ENCODE assay signal across 8 mouse cellular contexts in genomic region chr11:96311520-96312417, GRCm38 (mm10). TPM values are rescaled to one million over a fixed set of nuclear protein-coding genes. Genes with fewer than 3 reads are reported as not detected.
DNase-seq lines count a peak whose midpoint lies in the region; ATAC-seq and TF ChIP-seq lines count a peak whose summit lies in the region.
"Had no signal": no experiment of that assay in that cellular context is flagged by ENCODE, and none has a peak within 500 bp of the region (broad histone marks: within the 10 kb centered on the region; RNA-seq: fewer than 3 reads in every experiment).

No protein-coding gene starts in this region.

- H3K79me2 ChIP-seq in CH12.LX (replicated peaks; ENCODE audit: control insufficient read depth, extremely low read depth, insufficient read depth, poor library complexity, severe bottlenecking) = no peaks in the 10 kb centered on the region

- H3K9me3 ChIP-seq in CH12.LX (replicated peaks; ENCODE audit: low read length) = no peaks in the 10 kb centered on the region
- no peaks in the 10 kb centered on the region for H3K9me3 ChIP-seq in forebrain, postnatal 0 days (ENCODE audit: low read length)
- no peaks in the 10 kb centered on the region for H3K9me3 ChIP-seq in liver, embryonic 14.5 days (ENCODE audit: control insufficient read depth, low read length)
- H3K9me3 ChIP-seq: midbrain, embryonic 12.5 days had no signal

- H3K4me3 ChIP-seq in CH12.LX (replicated peaks in 1 of 3; ENCODE audit: low read depth in 2 of 3, low read length in 2 of 3, poor library complexity in 1 of 3) = peak overlapping the region; percentile 22 to 46 (median 45)
- no peak overlapping the region for H3K4me3 ChIP-seq in forebrain, postnatal 0 days (ENCODE audit: low read depth, low read length)
- H3K4me3 ChIP-seq in liver, embryonic 14.5 days (ENCODE audit: insufficient read depth in 1 of 2, low read depth in 2 of 2, low read length in 2 of 2) = peak overlapping the region in 1 of 2 experiments; percentile 26; a peak in 3 of 4 replicates
- H3K4me3 ChIP-seq: midbrain, embryonic 12.5 days had no signal

- peak in 1 of 2 experiments; percentile 97; a peak in 2 of 4 replicates for TF ChIP-seq CTCF in CH12.LX (conservative IDR thresholded peaks at IDR 0.05 in 1 of 2, IDR thresholded peaks at IDR 0.05 in 1 of 2; ENCODE audit: low read depth in 2 of 2, low read length in 2 of 2)
- TF ChIP-seq CTCF in forebrain, postnatal 0 days (IDR thresholded peaks at IDR 0.05; ENCODE audit: low read depth) = peak; percentile 74
- peak; percentile 66 for TF ChIP-seq CTCF in liver, embryonic 14.5 days (IDR thresholded peaks at IDR 0.05; ENCODE audit: low read depth)

- peaks cover 0 to 21% of the 10 kb centered on the region in 2 experiments; a peak in 2 of 4 replicates for H3K4me1 ChIP-seq in CH12.LX (ENCODE audit: control insufficient read depth in 1 of 2, insufficient read depth in 2 of 2)
- no peaks in the 10 kb centered on the region for H3K4me1 ChIP-seq in forebrain, postnatal 0 days (ENCODE audit: insufficient read depth)
- no peaks in the 10 kb centered on the region for H3K4me1 ChIP-seq in liver, embryonic 14.5 days (replicated peaks; ENCODE audit: control insufficient read depth in 2 of 2, insufficient read depth in 2 of 2, low read length in 1 of 2)

- in situ Hi-C loops in CH12.LX (cut with MboI; ENCODE audit: low pct_ligation_motif_present, low pct_unique_long_range_greater_than_20kb, low sequenced_read_pairs) = loop anchor here (25.0 kb wide), 1 partner anchor 226 kb away; no protein-coding TSS in a partner anchor

- peak overlapping the region; percentile 21 for H3K9ac ChIP-seq in CH12.LX (ENCODE audit: insufficient read depth, low read depth)
- H3K9ac ChIP-seq in forebrain, postnatal 0 days = no peak overlapping the region
- no peak overlapping the region for H3K9ac ChIP-seq in liver, embryonic 14.5 days (replicated peaks)
- H3K9ac ChIP-seq: midbrain, embryonic 12.5 days had no signal

- no peaks in the 10 kb centered on the region for H3K36me3 ChIP-seq in CH12.LX (replicated peaks in 1 of 2; ENCODE audit: control insufficient read depth in 1 of 2, insufficient read depth in 1 of 2, low read length in 1 of 2)
- no peaks in the 10 kb centered on the region for H3K36me3 ChIP-seq in forebrain, postnatal 0 days (ENCODE audit: insufficient read depth)
- H3K36me3 ChIP-seq in liver, embryonic 14.5 days (replicated peaks; ENCODE audit: control insufficient read depth, insufficient read depth, low read depth) = no peaks in the 10 kb centered on the region
- H3K36me3 ChIP-seq: midbrain, embryonic 12.5 days had no signal

- H3K27me3 ChIP-seq in CH12.LX (replicated peaks) = peaks cover 77% of the 10 kb centered on the region
- peaks cover 100% of the 10 kb centered on the region for H3K27me3 ChIP-seq in forebrain, postnatal 0 days (ENCODE audit: insufficient read depth, low read length)
- peaks cover 95% of the 10 kb centered on the region for H3K27me3 ChIP-seq in liver, embryonic 14.5 days (ENCODE audit: control insufficient read depth, insufficient read depth, low read length)

- H3K4me2 ChIP-seq in CH12.LX (ENCODE audit: insufficient read depth, low read depth, poor library complexity, severe bottlenecking) = peak overlapping the region; percentile 99
- no peak overlapping the region for H3K4me2 ChIP-seq in forebrain, postnatal 0 days (ENCODE audit: low read depth)
- H3K4me2 ChIP-seq in liver, embryonic 14.5 days (ENCODE audit: low read depth) = peak overlapping the region; percentile 37
- H3K4me2 ChIP-seq: midbrain, embryonic 12.5 days had no signal

- DNase-seq in CH12.LX (ENCODE audit: extremely low read depth) = peak; percentile 73
- DNase-seq in WW6 (ENCODE audit: low read depth, low spot score) = peak; percentile 81
- DNase-seq in forebrain, postnatal 0 days = peak; percentile 65
- peak; percentile 82 for DNase-seq in induced T-regulatory cell, adult 2 months (ENCODE audit: low read depth)
- peak in 1 of 3 experiments; percentile 16 for DNase-seq in liver, embryonic 14.5 days (ENCODE audit: low read depth in 3 of 3, low spot score in 3 of 3)
- DNase-seq in neural tube, embryonic 10.5 days (ENCODE audit: extremely low spot score, low spot score) = peak; percentile 67
- no peak for DNase-seq in cerebellum, adult 11 months

- peak; percentile 79; the same call in 1 of the 2 replicates for TF ChIP-seq EP300 in CH12.LX (IDR thresholded peaks at IDR 0.05; ENCODE audit: low read length)
- TF ChIP-seq EP300 in liver, embryonic 14.5 days (IDR thresholded peaks at IDR 0.05; ENCODE audit: low read depth) = no peak

- TF ChIP-seq RAD21 in CH12.LX (IDR thresholded peaks at IDR 0.05; ENCODE audit: low read depth, low read length) = peak; percentile 97

- dilution Hi-C loops in CH12.LX (cut with MboI; ENCODE audit: extremely low pct_ligation_motif_present, extremely low pct_unique_long_range_greater_than_20kb, low sequenced_read_pairs) = no loop called here

- whole genome bisulfite sequencing in forebrain, postnatal 0 days = 2% methylated on average over 31 of the region's 31 CpGs
- WGBS in liver, embryonic 14.5 days (ENCODE audit: insufficient replicate concordance) = 3% methylated on average over 31 of the region's 31 CpGs

- H3K27ac ChIP-seq in CH12.LX (ENCODE audit: insufficient read depth, low read depth) = no peak overlapping the region
- no peak overlapping the region for H3K27ac ChIP-seq in forebrain, postnatal 0 days (ENCODE audit: low read depth, low read length)
- no peak overlapping the region for H3K27ac ChIP-seq in liver, embryonic 14.5 days
- H3K27ac ChIP-seq: midbrain, embryonic 12.5 days had no signal

- TF ChIP-seq POLR2A in CH12.LX (IDR thresholded peaks at IDR 0.05; ENCODE audit: low read depth, low read length) = no peak

- ATAC-seq in forebrain, postnatal 0 days = peak; percentile 69; the same call in 1 of the 2 replicates
- no peak for ATAC-seq in liver, embryonic 14.5 days (ENCODE audit: insufficient read depth)

TF ChIP-seq in CH12.LX, 34 proteins besides CTCF, POLR2A, EP300 and RAD21 (continues in another document):
- TF ChIP-seq ZC3H11A (IDR thresholded peaks at IDR 0.05; ENCODE audit: low read depth, low read length) = peak; percentile 68
- no peak for TF ChIP-seq ZKSCAN1 (IDR thresholded peaks at IDR 0.05; ENCODE audit: borderline replicate concordance, low read depth, low read length)
- no peak for TF ChIP-seq MAFK (IDR thresholded peaks at IDR 0.05; ENCODE audit: insufficient replicate concordance, low read length)
- TF ChIP-seq MYC (IDR thresholded peaks at IDR 0.05; ENCODE audit: low read depth, low read length) = no peak
- TF ChIP-seq TBP (conservative IDR thresholded peaks at IDR 0.05; ENCODE audit: low read depth, low read length) = 0 out of 2 replicates have a peak, but pooled peaks have one; percentile 53
- no peak for TF ChIP-seq ZNF384 (IDR thresholded peaks at IDR 0.05; ENCODE audit: low read depth, low read length)
- no peak for TF ChIP-seq USF1 (IDR thresholded peaks at IDR 0.05; ENCODE audit: low read depth, low read length)
- TF ChIP-seq CHD2 (IDR thresholded peaks at IDR 0.05; ENCODE audit: low read length) = peak; percentile 47; the same call in 1 of the 2 replicates
- TF ChIP-seq MAZ (IDR thresholded peaks at IDR 0.05; ENCODE audit: low read depth, low read length) = peak; percentile 63; the same call in 1 of the 2 replicates
- peak; percentile 60; the same call in 1 of the 2 replicates for TF ChIP-seq SIN3A (IDR thresholded peaks at IDR 0.05; ENCODE audit: low read length)

RNA-seq across cellular contexts. Expression of gene Hoxb4, which starts 6.3 kb away (rescaled TPM):
- total RNA-seq in CH12.LX (2012; rRNA removed) (2.9 and 3.3 TPM in 2 replicates), CH12.LX (2014; rRNA removed) (2.5 and 2.7 TPM in 2 replicates)
- polyA plus RNA-seq in CH12.LX (2012; ENCODE audit: insufficient read length, low read depth) = 5.5 and 5.6 TPM in 2 replicates
- not detected in 2 replicates for total RNA-seq in forebrain, postnatal 0 days (2014; rRNA removed)
- not detected in 2 replicates for polyA plus RNA-seq in forebrain, postnatal 0 days (2015; fragmentation: Nextera tagmentation; extraction: Ambion mirVana)
- 0.31 and 0.48 TPM in 2 replicates for polyA plus RNA-seq in liver, embryonic 14.5 days (2012; rRNA removed)
- polyA plus RNA-seq in liver, embryonic 14.5 days (2014; fragmentation: Nextera tagmentation; extraction: Ambion mirVana) = 0.06 and 0.09 TPM in 2 replicates
- polyA plus RNA-seq: midbrain, embryonic 12.5 days had no signal

RNA-seq across cellular contexts. Expression of gene Hoxb5, which starts 8.6 kb away (rescaled TPM):
- total RNA-seq in CH12.LX (2012; rRNA removed) = 0.04 and 0.08 TPM in 2 replicates
- not detected in 2 replicates for total RNA-seq in CH12.LX (2014; rRNA removed)
- 0.13 TPM in 1 of 2 replicates, not detected in the other for polyA plus RNA-seq in CH12.LX (2012; ENCODE audit: insufficient read length, low read depth)
- not detected in 2 replicates for total RNA-seq in forebrain, postnatal 0 days (2014; rRNA removed)
- polyA plus RNA-seq in forebrain, postnatal 0 days (2015; fragmentation: Nextera tagmentation; extraction: Ambion mirVana) = not detected in 2 replicates
- polyA plus RNA-seq in liver, embryonic 14.5 days (2012; rRNA removed) = 0.23 and 0.32 TPM in 2 replicates
- 0.06 and 0.24 TPM in 2 replicates for polyA plus RNA-seq in liver, embryonic 14.5 days (2014; fragmentation: Nextera tagmentation; extraction: Ambion mirVana)
- polyA plus RNA-seq: midbrain, embryonic 12.5 days had no signal

RNA-seq across cellular contexts. Expression of gene Hoxb3, which starts 11.4 kb away (rescaled TPM):
- 0.08 and 0.21 TPM in 2 replicates for total RNA-seq in CH12.LX (2012; rRNA removed)
- 0.07 TPM in 1 of 2 replicates, not detected in the other for total RNA-seq in CH12.LX (2014; rRNA removed)
- polyA plus RNA-seq in CH12.LX (2012; ENCODE audit: insufficient read length, low read depth) = 0.29 and 0.59 TPM in 2 replicates
- total RNA-seq in forebrain, postnatal 0 days (2014; rRNA removed) = not detected in 2 replicates
- polyA plus RNA-seq in forebrain, postnatal 0 days (2015; fragmentation: Nextera tagmentation; extraction: Ambion mirVana) = not detected in 2 replicates
- 0.38 and 0.66 TPM in 2 replicates for polyA plus RNA-seq in liver, embryonic 14.5 days (2012; rRNA removed)
- polyA plus RNA-seq in liver, embryonic 14.5 days (2014; fragmentation: Nextera tagmentation; extraction: Ambion mirVana) = not detected in 2 replicates
- polyA plus RNA-seq: midbrain, embryonic 12.5 days had no signal

RNA-seq across cellular contexts. Expression of gene Hoxb6, which starts 19.5 kb away (rescaled TPM):
- total RNA-seq in CH12.LX (2012; rRNA removed) (0.34 and 1.1 TPM in 2 replicates), CH12.LX (2014; rRNA removed) (0.12 TPM in 1 of 2 replicates, not detected in the other)
- 0.31 and 0.53 TPM in 2 replicates for polyA plus RNA-seq in CH12.LX (2012; ENCODE audit: insufficient read length, low read depth)
- total RNA-seq in forebrain, postnatal 0 days (2014; rRNA removed) = not detected in 2 replicates
- not detected in 2 replicates for polyA plus RNA-seq in forebrain, postnatal 0 days (2015; fragmentation: Nextera tagmentation; extraction: Ambion mirVana)
- 0.02 and 0.13 TPM in 2 replicates for polyA plus RNA-seq in liver, embryonic 14.5 days (2012; rRNA removed)
- not detected in 2 replicates for polyA plus RNA-seq in liver, embryonic 14.5 days (2014; fragmentation: Nextera tagmentation; extraction: Ambion mirVana)
- polyA plus RNA-seq: midbrain, embryonic 12.5 days had no signal

RNA-seq across cellular contexts. Expression of gene Hoxb7, which starts 25.3 kb away (rescaled TPM):
- total RNA-seq in CH12.LX (2012; rRNA removed) (not detected in 2 replicates), CH12.LX (2014; rRNA removed) (not detected in 2 replicates)
- polyA plus RNA-seq in CH12.LX (2012; ENCODE audit: insufficient read length, low read depth) = not detected in 2 replicates
- not detected in 2 replicates for total RNA-seq in forebrain, postnatal 0 days (2014; rRNA removed)
- polyA plus RNA-seq in forebrain, postnatal 0 days (2015; fragmentation: Nextera tagmentation; extraction: Ambion mirVana) = not detected in 2 replicates
- polyA plus RNA-seq in liver, embryonic 14.5 days (2012; rRNA removed) = 0.02 and 0.06 TPM in 2 replicates
- polyA plus RNA-seq in liver, embryonic 14.5 days (2014; fragmentation: Nextera tagmentation; extraction: Ambion mirVana) = 0.10 and 0.19 TPM in 2 replicates
- polyA plus RNA-seq: midbrain, embryonic 12.5 days had no signal
